Mouse (Mus musculus): ENCODE results near the gene Pik3cd. TPM values are rescaled to one million over a fixed set of nuclear protein-coding genes. Genes with fewer than 3 reads are reported as not detected.

Gene Pik3cd
- total RNA-seq, 2 experiments from 2014 or later, result 14.1 to 29.6 TPM

DNA sequence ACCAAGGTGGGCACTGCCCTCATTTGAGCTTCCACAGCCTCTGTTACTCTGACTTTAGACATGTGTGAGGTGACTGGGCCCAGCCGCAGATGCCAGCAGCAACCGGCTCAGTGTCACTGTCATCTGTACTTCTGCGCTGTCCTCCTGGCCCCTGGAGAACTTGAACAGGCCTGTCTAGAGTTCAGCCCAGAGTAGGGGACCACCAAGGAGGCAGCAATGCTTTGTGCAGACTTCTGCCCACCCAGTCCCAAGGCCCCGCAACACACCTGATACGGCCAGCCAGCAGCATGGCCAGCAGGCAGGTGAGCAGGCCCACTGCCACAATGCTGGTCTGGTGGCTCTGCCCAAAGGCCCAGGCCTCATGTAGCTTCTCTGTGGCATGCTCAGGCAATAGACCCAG, 25.3 kb upstream of the Pik3cd start:
- peak; percentile 13; the same call in 1 of the 2 replicates for ATAC-seq (replicated peaks; ENCODE audit: low FRiP score, low TSS enrichment, poor library complexity, severe bottlenecking)

DNA sequence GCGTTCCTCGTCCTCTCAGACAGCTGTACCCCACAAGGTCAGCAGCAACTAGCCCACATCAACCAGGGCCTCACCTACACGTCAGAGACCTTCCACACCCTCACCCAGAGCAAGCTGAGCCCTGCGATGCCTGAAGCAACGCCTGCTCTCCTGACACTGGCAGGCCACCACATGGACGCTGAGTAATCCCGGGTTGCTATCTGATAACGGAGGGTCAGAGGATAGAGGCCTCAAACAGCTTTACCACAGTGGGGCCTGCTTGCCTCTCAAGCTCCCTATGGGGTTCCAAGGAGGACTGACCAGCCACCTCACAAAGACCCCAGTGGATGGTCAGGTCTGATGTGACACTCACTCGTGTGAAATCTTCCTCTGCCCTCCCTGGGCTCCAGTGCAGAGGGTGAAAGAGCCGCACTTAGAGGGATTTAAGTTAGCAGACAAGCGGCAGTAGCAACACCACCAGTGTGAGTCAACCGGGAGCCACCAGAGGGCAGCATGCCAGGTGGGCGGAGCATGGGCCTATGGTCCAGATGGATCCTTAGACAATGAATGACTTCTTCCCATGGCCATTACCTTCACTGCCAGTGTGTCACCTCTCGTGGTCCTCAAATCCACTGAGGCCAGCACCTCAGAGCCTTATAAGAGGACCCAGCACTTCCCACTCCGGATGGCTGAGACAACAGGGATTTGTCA, 23.4 kb upstream of the Pik3cd start:
- ATAC-seq (replicated peaks; ENCODE audit: low FRiP score, low TSS enrichment, poor library complexity, severe bottlenecking), result peak; percentile 56

DNA sequence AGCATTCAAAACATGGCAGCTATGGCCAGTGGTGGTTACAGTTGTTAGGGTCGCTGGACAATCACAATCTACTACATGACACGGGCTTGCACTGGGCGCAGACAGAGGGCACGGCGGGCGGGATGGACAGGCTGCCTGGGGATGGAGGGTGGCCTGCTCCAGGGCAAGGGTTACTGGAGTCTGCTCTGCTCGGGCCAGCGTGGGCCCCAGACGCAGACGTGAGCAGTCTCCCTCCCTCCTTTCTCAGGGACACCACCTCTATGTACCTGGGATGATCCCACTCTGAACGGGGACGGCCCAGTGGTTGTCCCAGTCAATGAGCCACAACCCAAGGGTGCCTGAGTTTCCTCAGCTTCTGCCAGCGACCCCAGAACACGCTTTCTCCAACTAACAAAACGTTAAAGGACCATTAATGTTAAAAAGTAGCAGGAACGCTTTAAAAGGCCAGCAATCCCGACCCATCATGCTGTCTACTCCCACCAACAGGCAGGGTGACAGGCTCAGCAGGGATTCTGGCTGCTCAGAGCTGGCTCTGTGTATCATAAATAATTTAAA, 22.6 kb upstream of the Pik3cd start:
- ATAC-seq (replicated peaks; ENCODE audit: low FRiP score, low TSS enrichment, poor library complexity, severe bottlenecking), result no peak

DNA sequence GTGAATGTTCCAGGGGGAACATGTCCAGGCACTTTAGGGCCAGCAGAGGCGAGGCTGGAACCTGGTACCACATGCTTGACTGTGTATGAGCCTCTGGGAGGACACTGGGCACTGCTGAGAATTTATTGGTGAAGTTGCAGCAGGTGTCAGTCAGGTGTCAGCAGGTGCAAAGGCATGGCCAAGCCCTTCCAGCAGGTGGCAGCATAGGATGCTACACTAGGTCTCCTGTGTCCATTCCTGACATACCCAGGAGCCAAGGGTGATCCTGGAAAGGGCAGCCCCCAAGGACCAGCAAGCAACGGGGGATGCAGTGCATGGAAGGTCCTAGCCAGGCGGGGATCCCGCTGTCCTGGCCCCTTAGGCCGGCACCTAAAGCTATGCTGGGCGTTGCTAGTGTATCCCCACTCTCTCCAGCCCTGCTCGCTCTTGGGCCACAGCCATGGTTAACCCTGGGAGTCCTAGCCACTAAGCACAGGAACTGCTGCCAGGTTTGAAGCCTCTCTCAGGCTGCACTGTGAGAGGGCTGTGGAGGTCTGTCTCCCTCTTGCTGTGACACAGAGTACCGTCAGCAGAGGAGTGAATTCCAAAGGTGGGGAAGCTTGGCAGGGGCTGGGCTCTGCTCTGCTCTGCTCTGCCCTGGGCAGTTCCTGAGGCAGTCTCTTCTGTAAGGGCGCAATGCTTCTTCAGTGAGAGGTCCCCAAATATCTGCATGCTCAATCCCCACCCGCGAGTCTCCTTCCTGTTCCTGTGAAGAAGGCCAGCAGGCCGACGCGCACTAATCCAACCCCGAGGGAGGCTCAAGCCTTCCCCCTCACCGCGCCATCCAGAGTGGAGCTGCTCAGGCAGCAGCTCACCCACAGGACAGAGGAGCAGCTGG, 21.7 kb upstream of the Pik3cd start:
- no peak for ATAC-seq (replicated peaks; ENCODE audit: low FRiP score, low TSS enrichment, poor library complexity, severe bottlenecking)

DNA sequence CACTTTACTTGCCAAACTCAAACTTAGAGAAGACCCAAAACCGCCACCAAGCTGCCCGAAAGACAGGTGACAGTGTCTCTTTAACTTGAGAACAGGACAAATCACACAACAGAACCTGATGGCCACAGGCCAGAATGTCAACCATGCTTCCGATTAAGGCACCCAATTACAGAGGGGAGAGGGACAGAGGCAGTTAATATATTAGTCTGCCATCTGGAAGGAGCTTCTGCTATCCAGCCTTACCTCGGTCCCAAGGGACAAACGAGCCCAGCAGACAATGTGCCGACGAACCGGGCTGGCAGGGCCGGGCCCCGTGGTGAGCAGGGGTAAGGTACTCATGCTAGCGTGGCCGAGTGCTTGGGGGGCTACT, 20.6 kb upstream of the Pik3cd start:
- no peak for ATAC-seq (replicated peaks; ENCODE audit: low FRiP score, low TSS enrichment, poor library complexity, severe bottlenecking)

DNA sequence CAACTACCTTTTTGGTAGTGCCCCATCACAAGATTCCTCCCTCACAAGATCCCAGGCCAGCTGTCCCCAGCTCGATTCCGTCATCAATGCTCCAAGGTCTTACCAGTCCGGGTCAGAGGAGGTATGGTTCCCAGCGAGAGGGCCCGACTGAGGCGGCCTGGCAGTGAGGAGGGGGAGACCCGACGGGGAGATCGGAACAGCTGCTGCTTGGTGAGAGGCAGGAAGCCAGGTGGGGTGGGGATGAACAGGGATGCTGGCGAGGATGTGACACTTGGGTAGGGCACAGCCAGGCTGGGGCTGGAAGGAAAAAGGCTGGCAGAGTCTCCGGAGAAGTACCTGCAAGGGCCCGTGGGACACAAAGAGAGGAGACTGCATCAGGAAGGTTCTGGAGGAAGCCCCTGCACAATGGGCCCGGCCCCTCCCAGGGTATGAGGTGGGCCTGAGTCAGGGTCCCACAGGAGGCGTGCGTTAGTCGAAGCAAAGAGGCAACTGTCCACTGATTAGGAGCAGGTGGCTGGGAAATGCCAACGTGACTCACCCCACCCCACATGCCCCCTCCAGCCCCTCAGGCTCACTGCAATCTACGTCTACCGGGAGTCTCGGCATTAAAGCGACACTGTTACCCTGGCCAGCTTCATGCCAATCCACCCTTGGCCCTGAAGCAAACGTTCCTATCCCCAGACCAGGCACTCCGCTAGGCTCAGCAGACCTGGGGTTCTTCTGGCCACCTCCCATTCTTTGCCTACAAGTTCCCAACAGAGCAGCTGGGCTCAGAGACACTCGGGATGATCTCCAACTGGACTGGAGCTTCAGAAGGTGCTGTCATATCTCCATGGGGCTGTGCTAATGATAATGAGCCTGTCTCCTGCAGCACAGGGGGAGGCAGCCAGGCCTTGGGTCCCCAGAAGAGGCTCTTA, 20.0 kb upstream of the Pik3cd start:
- ATAC-seq (replicated peaks; ENCODE audit: low FRiP score, low TSS enrichment, poor library complexity, severe bottlenecking), result no peak

DNA sequence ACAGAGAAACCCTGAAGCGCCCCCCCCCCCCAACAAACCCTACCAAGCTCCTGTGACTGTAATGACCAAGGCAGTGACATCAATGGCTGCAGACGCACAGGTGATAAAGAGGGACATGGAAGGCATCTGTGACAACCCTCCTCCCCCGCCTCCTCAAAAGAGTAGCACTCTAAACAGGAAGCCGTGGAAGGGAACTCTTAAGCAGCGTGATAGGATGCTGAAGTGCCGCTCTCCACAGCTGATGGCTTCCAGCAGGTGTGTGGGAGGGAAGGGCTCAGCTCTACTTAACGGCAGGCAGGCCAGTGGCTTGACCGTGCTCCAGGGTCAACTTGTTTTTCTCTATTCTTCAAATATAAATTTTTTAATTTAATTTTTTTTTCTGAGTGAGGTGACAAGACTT, 18.8 kb upstream of the Pik3cd start:
- no peak for ATAC-seq (replicated peaks; ENCODE audit: low FRiP score, low TSS enrichment, poor library complexity, severe bottlenecking)

DNA sequence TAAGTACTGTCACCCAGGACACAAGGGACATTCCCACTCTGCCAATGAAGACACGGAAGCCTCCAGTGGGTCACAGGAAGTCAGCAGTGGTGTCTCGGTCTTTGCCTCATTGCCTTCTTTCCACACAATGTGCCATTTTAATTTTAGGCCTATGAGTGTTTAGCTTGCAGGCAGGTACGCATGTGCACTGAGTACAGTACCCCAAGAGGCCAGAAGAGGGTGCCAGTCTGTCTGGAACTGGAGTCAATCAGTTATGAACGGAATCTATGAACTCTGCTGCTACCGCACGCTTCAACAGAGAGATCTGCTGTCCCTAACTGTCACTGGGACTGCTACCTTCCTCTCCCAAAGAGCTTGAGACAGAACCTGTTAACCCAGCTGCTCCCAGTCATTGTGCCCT, 17.3 kb upstream of the Pik3cd start:
- peak; percentile 60 for ATAC-seq (replicated peaks; ENCODE audit: low FRiP score, low TSS enrichment, poor library complexity, severe bottlenecking)

DNA sequence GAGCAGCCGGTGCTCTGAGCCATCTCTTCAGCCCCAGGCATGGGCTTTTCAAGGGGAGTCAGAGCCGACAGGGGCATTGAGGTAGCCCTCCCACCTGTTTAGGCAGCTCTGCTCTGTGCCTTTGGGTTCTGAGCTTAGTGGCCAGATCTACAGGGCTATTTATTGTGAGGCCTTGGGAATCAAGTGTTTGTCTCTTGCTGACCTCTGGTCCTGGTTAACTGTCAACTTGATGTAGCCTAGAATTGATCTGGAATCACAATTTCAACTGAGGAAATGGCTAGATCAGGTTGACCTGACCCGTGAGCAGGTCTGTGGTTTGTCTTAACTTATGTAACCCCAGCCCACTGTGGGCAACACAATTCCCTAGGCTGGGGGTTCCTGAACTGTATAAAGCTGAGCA, 12.2 kb upstream of the Pik3cd start:
- no peak for ATAC-seq (replicated peaks; ENCODE audit: low FRiP score, low TSS enrichment, poor library complexity, severe bottlenecking)

DNA sequence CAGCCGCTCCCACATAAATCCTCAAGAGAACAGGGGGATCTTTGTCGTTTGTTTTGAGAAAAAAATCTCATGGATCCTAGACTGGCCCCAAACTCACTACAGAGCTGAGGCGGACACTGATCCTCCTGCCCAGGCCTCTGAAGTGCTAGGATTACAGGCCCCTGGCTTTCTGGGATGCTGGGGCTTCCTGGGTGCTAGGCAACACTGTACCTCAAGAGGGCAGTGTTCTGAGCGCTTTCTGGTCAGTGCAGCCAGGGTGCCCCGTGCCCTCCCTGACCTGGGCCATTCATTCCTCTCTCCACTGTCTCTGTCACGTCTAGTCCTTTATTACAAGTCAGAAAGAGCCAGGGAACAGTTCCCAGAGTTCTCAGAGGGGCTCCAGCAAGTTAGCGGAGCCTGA, 9.6 kb upstream of the Pik3cd start:
- peak; percentile 45 for ATAC-seq (replicated peaks; ENCODE audit: low FRiP score, low TSS enrichment, poor library complexity, severe bottlenecking)

DNA sequence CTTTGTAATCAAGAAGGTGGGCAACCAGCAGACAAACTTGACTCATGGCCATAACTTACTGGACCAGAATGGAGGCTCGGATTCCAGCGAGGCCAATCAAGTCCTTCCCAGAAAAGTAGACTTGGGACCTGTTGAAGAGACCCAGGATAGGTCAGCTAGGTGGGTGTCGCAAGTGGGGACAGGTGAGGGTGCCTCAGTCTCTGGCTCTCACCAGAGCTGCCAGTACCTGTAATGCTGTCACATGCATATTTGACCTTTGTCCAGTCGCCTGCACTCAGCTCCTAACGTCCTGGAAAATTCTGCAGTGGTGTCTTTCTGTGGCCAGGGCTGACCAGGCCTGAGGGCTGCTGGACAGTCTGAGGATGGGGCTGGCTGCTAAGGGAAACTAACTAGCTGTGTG, 9.1 kb upstream of the Pik3cd start:
- ATAC-seq (replicated peaks; ENCODE audit: low FRiP score, low TSS enrichment, poor library complexity, severe bottlenecking), result no peak

DNA sequence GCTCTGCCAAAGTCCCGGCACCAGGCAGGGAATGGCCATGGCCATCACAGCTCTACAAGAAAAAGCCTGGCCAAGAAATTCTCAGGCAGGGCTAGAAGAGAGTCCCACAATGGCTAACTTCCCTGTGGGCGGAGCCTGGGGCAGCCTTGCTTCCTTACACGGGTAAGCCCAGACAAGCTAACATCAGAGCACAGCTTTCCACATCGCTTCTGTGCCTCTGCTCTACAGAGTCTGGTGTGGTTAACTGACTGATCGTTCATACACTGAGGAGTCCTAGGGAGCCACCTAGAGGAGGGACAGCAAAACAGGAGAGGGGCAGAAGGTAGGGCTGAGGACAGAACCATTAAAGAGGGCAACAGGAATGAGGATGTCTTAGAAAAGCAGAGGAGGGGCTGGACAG, 8.1 kb upstream of the Pik3cd start:
- ATAC-seq (replicated peaks; ENCODE audit: low FRiP score, low TSS enrichment, poor library complexity, severe bottlenecking), result peak; percentile 97

DNA sequence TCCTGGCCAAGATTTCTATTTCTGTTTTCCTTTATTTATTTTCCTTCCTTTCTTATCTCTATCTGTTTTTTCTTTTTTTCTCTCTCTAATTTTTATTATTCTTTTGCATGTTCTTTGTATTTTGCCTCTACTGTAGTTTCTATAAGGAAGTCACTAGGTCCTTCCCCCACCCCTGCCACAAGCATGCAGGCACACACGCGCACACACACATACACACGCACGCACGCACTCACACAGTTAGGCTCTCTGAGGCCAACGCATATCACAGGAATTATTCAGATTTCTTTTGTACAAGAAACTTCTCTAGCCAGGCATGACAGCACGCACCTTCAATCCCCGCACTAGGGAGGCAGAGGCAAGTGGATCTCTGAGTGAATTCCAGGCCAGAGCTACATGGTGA, 3.6 kb upstream of the Pik3cd start:
- no peak for ATAC-seq (replicated peaks; ENCODE audit: low FRiP score, low TSS enrichment, poor library complexity, severe bottlenecking)

DNA sequence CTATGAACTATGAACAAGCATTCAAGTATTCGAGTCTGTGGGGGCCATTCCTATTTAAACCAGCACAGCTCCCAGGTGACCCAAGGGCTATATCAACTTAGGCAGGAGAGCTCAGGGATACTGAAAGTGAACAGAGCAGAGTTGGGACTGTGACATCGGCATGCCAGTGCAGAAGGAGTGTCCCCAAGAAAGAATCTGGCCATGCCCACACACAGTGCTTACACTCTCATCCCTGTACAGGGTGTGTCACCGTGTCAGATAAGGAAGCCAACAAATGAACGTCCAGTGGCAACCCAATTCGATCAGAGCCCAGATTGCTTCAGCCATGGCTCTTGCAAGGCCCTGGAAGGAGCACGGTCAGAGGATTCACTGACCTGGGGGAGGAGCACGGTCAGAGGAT, 2.9 kb upstream of the Pik3cd start:
- ATAC-seq (replicated peaks; ENCODE audit: low FRiP score, low TSS enrichment, poor library complexity, severe bottlenecking), result 0 out of 2 replicates have a peak, but pooled peaks have one; percentile 42

DNA sequence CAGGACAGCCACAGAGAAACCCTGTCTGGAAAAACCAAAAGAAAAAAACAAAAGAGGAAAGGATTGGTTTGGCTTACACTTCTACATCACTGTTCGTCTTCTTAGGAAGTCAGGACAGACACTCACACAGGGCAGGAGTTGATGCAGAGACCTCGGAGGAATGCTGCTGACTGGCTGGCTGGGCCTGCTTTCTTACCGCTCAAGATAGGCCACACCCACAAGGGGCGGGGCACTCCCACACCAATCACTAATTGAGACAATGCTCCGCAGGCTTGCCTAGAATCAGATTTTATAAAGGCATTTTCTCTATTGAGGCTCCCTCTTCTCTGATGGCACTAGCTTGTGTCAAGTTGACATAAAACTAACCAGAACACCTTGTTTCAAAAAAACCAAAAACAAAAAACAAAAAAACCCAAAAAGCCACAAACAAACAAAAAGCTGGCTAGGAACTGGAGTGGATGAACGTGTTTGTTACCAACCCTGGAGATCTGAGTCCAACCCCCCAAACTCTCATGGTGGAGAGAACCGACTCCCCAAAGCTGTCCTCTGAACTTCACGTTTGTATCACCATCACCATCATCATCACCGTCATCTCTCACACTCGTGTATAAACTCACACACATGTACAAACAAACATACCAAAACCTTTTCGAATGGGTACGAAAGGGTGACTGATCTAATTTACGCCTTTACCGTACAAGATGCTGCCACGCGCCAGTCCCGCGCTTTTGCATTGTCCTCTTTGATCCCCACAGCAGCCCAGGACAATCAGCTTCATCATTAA, 753 bp downstream of the Pik3cd start:
- peak; percentile 49 for ATAC-seq (replicated peaks; ENCODE audit: low FRiP score, low TSS enrichment, poor library complexity, severe bottlenecking)

DNA sequence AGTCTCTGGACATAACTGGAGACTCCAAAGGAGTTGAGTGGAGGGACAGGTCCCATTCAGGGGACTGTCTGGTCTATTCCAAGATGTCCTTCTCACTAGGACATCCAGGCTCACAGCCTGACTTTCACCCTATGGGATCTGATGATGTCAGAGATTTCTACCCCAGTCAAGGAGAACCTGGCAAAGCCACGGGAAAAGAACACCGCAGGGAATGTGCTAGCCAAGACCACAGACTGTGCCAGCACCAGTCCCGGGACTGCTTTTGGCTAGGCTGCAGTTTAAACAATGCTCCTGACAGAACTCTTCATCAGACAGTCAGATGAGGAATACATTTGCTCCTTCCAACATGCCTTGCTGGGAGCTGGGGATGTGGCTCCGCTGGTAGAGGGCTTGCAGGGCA, 2.4 kb downstream of the Pik3cd start:
- no peak for ATAC-seq (replicated peaks; ENCODE audit: low FRiP score, low TSS enrichment, poor library complexity, severe bottlenecking)

DNA sequence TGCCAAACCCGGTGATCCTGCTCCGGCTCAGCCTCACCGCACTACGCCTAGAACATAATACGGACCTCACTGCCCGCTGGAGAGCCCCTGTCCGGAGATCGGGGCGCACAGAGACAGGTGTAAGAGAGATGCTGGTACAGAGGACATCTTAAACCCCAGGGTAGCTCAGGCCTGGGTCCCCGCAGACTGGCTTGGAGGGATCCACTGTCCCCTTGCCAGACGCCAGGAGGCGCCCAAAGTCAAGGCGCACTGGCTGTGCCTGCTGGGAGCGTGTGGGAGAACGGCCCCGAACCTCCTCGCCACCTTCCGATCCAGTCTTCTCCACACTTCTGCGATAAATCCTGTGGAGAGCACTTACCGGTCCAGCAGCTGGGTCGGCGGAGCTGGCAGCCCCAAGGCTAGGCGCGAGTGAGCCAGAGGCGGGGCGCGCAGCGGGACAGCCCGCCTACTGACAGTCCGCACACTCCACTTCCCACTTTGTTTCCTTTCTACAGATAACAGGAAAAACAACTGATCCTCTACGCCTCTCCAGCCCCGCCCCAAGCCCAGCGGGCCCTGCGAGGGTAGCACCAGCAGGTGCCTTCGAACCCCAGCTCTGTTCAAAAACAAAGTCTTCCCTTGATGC, 4.1 kb downstream of the Pik3cd start:
- peak; percentile 73 for ATAC-seq (replicated peaks; ENCODE audit: low FRiP score, low TSS enrichment, poor library complexity, severe bottlenecking)

DNA sequence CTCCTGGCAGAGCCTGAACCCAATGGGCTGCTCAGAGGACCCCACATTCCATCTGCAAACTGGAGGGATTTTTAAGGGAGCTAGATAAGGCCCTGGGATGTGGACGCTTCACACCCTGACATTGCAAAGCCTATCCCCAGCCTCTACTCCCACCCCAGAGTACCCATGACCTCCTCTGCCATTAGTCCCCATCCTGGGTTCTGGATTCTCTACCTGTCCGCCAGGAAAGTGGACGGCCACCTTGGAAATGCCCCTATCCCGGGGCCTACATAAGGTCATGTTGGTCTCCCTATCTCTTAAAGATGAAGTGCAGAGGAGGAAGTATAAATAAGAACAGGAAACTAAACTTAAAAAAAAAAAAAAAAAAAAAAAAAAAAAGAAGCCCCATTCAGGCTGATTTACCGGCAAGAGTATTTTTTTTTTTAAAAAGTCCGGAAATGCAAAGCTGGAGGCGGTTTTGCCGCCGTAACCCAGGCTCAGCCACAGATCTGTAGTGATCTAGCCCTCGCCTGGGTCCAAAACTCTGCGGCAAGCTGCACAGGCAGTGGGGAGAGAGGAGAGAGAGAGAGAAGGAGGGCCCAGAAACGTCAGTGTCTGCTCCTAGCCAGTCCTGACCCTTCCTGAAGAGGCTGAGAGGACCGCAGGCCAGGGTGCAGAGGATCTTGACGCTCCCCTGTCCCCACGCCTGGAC, 4.7 kb downstream of the Pik3cd start:
- peak; percentile 48 for ATAC-seq (replicated peaks; ENCODE audit: low FRiP score, low TSS enrichment, poor library complexity, severe bottlenecking)

Measured in megakaryocyte-erythroid progenitor cell, adult 5-6 weeks (primary cell).